Mouse (Mus musculus): ENCODE results near the gene Fer.

- TF ChIP-seq CTCF (IDR thresholded peaks at IDR 0.05; ENCODE audit: low read depth, low read length) (no peak), POLR2A (IDR thresholded peaks at IDR 0.05; ENCODE audit: borderline replicate concordance, low read depth, low read length) (no peak)
Observed at GRCm38 (mm10) chr17:63863012-63863630, at the start of gene Fer.
